Mouse (Mus musculus): ENCODE results near the gene Magt1. TPM values are rescaled to one million over a fixed set of nuclear protein-coding genes. Genes with fewer than 3 reads are reported as not detected.
"Not testable (repeated sequence)": the region's sequence is repeated elsewhere in the genome, so short reads cannot be mapped to it uniquely, and the experiment has no call there.

Magt1 gene
- total and polyA plus RNA-seq, 3 experiments = 48.5 to 78.4 (median 55.1) TPM

DNA sequence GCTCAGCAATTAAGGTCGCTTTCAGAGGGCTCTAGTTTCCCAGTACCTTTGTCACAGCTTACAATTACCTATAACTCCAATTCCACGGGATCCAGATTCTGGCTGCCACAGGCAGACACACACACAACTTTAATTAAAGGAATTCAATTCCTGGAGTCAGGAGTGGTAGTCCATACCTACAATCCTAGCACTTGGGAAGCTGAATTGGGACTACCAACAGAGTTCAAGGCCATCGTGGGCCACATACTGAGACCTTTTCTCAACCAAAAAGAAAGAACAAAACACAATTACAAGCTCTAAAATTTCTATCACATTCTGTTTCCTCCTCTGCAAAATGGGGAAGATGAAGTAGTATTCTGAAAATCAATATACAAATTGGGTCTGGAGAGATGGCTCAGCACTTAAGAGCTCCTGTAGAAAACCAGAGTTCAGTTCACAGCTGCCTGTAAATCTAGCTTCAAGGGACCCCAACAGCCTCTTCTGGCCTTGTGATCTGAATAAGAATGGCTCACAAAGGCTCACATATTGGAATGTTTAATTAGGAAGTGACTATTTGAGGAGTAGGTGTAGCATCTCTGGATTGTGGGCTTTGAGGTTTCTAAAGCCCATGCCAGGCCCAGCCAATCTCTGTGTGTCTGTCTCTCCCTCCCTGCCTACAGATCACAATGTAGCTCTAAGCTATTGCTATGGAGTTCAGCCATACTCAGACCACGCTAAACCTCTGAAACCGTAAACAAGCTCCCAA, 87.2 kb downstream of the Magt1 start:
- dilution Hi-C loops (cut with MboI; ENCODE audit: extremely low pct_ligation_motif_present, extremely low pct_unique_long_range_greater_than_20kb, low sequenced_read_pairs) (no loop called here), in situ Hi-C loops (cut with MboI; ENCODE audit: low pct_ligation_motif_present, low pct_unique_long_range_greater_than_20kb, low sequenced_read_pairs) (loop anchor here (10.0 kb wide), 1 partner anchor 90 kb away; the partner anchor contains the start of genes Cox7b and Magt1)
- H3K27ac ChIP-seq (ENCODE audit: insufficient read depth, low read depth) = no peak overlapping the region
- no peak overlapping the region for H3K4me2 ChIP-seq (ENCODE audit: insufficient read depth, low read depth, poor library complexity, severe bottlenecking)
- no peak for DNase-seq (ENCODE audit: extremely low read depth)
- TF ChIP-seq CHD1 (IDR thresholded peaks at IDR 0.05; ENCODE audit: low read depth, low read length) (no peak), USF1 (IDR thresholded peaks at IDR 0.05; ENCODE audit: low read depth, low read length) (no peak), USF2 (conservative IDR thresholded peaks at IDR 0.05; ENCODE audit: low read depth, low read length) (no peak), JUND (conservative IDR thresholded peaks at IDR 0.05; ENCODE audit: low read depth, low read length) (no peak), KAT2A (IDR thresholded peaks at IDR 0.05; ENCODE audit: insufficient replicate concordance, low read length) (no peak), CHD2 (IDR thresholded peaks at IDR 0.05; ENCODE audit: low read length) (no peak), MEF2A (IDR thresholded peaks at IDR 0.05; ENCODE audit: borderline replicate concordance, low read depth, low read length) (no peak), SMC3 (IDR thresholded peaks at IDR 0.05; ENCODE audit: low read depth, low read length) (no peak), POLR2A (IDR thresholded peaks at IDR 0.05; ENCODE audit: low read depth, low read length) (no peak), MAFK (IDR thresholded peaks at IDR 0.05; ENCODE audit: insufficient replicate concordance, low read length) (no peak)
- peaks cover 78% of the 10 kb centered on the region for H3K79me2 ChIP-seq (replicated peaks; ENCODE audit: control insufficient read depth, extremely low read depth, insufficient read depth, poor library complexity, severe bottlenecking)
- H3K9ac ChIP-seq (ENCODE audit: insufficient read depth, low read depth) = no peak overlapping the region
- H3K4me3 ChIP-seq (replicated peaks in 1 of 3; ENCODE audit: low read depth in 2 of 3, low read length in 2 of 3, poor library complexity in 1 of 3) = no peak overlapping the region
- peaks cover 0 to 8% of the 10 kb centered on the region in 2 experiments; a peak in 1 of 4 replicates for H3K4me1 ChIP-seq (ENCODE audit: control insufficient read depth in 1 of 2, insufficient read depth in 2 of 2)
- H3K9me3 ChIP-seq (replicated peaks; ENCODE audit: low read length) = no peaks in the 10 kb centered on the region
- no peaks in the 10 kb centered on the region for H3K27me3 ChIP-seq (replicated peaks)
- peaks cover 0 to 14% of the 10 kb centered on the region in 2 experiments for H3K36me3 ChIP-seq (replicated peaks in 1 of 2; ENCODE audit: control insufficient read depth in 1 of 2, insufficient read depth in 1 of 2, low read length in 1 of 2)

DNA sequence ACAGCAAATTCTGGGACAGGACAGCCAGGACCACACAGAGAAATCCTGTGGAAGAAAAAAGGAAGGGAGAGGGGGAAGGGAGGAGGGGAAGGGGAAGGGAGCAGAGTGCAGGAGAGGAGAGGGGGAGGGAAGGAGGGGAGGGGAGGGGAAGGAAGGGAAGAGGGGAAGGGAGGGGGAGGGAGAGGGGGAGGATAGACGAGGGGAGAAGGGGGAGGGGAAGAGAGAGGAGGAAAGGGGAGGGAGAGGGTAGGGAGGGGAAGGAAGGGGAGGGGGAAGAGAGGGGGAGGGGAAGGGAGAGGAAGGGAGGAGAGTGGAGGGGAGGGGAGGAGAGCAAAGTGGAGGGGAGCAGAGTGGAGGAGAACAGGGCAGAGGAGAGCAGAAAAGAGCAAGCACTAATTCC, 87.8 kb downstream of the Magt1 start:
- in situ Hi-C loops (cut with MboI; ENCODE audit: low pct_ligation_motif_present, low pct_unique_long_range_greater_than_20kb, low sequenced_read_pairs) = loop anchor here (10.0 kb wide), 1 partner anchor 91 kb away; the partner anchor contains the start of genes Cox7b and Magt1
- no peak overlapping the region for H3K4me3 ChIP-seq (replicated peaks in 1 of 3; ENCODE audit: low read depth in 2 of 3, low read length in 2 of 3, poor library complexity in 1 of 3)
- H3K4me1 ChIP-seq (ENCODE audit: control insufficient read depth in 1 of 2, insufficient read depth in 2 of 2) = peaks cover 0 to 8% of the 10 kb centered on the region in 2 experiments; a peak in 1 of 4 replicates
- DNase-seq (ENCODE audit: extremely low read depth) = no peak
- no peak overlapping the region for H3K4me2 ChIP-seq (ENCODE audit: insufficient read depth, low read depth, poor library complexity, severe bottlenecking)
- H3K36me3 ChIP-seq (replicated peaks in 1 of 2; ENCODE audit: control insufficient read depth in 1 of 2, insufficient read depth in 1 of 2, low read length in 1 of 2) = peaks cover 0 to 19% of the 10 kb centered on the region in 2 experiments
- H3K27me3 ChIP-seq (replicated peaks) = no peaks in the 10 kb centered on the region
- H3K27ac ChIP-seq (ENCODE audit: insufficient read depth, low read depth) = no peak overlapping the region
- H3K9me3 ChIP-seq (replicated peaks; ENCODE audit: low read length) = no peaks in the 10 kb centered on the region
- dilution Hi-C loops (cut with MboI; ENCODE audit: extremely low pct_ligation_motif_present, extremely low pct_unique_long_range_greater_than_20kb, low sequenced_read_pairs) = no loop called here
- H3K9ac ChIP-seq (ENCODE audit: insufficient read depth, low read depth) = no peak overlapping the region
- H3K79me2 ChIP-seq (replicated peaks; ENCODE audit: control insufficient read depth, extremely low read depth, insufficient read depth, poor library complexity, severe bottlenecking) = peaks cover 84% of the 10 kb centered on the region
- TF ChIP-seq CTCF (conservative IDR thresholded peaks at IDR 0.05 in 1 of 2, IDR thresholded peaks at IDR 0.05 in 1 of 2; ENCODE audit: low read depth in 2 of 2, low read length in 2 of 2) (no peak), ETS1 (conservative IDR thresholded peaks at IDR 0.05; ENCODE audit: low read depth, low read length) (no peak), BHLHE40 (IDR thresholded peaks at IDR 0.05; ENCODE audit: low read depth, low read length) (no peak), USF2 (conservative IDR thresholded peaks at IDR 0.05; ENCODE audit: low read depth, low read length) (no peak), ZKSCAN1 (IDR thresholded peaks at IDR 0.05; ENCODE audit: borderline replicate concordance, low read depth, low read length) (no peak), POLR2AphosphoS2 (IDR thresholded peaks at IDR 0.05; ENCODE audit: low read depth, low read length) (no peak), SIN3A (IDR thresholded peaks at IDR 0.05; ENCODE audit: low read length) (no peak), GABPA (IDR thresholded peaks at IDR 0.05; ENCODE audit: insufficient replicate concordance, low read depth, low read length) (no peak), TCF12 (IDR thresholded peaks at IDR 0.05; ENCODE audit: low read depth, low read length) (no peak), ELF1 (IDR thresholded peaks at IDR 0.05; ENCODE audit: low read depth, low read length) (no peak), USF1 (IDR thresholded peaks at IDR 0.05; ENCODE audit: low read depth, low read length) (no peak), E2F4 (IDR thresholded peaks at IDR 0.05; ENCODE audit: insufficient replicate concordance, low read depth, low read length) (no peak), MEF2A (IDR thresholded peaks at IDR 0.05; ENCODE audit: borderline replicate concordance, low read depth, low read length) (no peak), CHD2 (IDR thresholded peaks at IDR 0.05; ENCODE audit: low read length) (no peak), MXI1 (IDR thresholded peaks at IDR 0.05; ENCODE audit: low read depth, low read length) (no peak), SMC3 (IDR thresholded peaks at IDR 0.05; ENCODE audit: low read depth, low read length) (no peak), ZMIZ1 (IDR thresholded peaks at IDR 0.05; ENCODE audit: low read depth, low read length) (no peak), IRF4 (IDR thresholded peaks at IDR 0.05; ENCODE audit: low read depth, low read length) (no peak), EP300 (IDR thresholded peaks at IDR 0.05; ENCODE audit: low read length) (no peak)

DNA sequence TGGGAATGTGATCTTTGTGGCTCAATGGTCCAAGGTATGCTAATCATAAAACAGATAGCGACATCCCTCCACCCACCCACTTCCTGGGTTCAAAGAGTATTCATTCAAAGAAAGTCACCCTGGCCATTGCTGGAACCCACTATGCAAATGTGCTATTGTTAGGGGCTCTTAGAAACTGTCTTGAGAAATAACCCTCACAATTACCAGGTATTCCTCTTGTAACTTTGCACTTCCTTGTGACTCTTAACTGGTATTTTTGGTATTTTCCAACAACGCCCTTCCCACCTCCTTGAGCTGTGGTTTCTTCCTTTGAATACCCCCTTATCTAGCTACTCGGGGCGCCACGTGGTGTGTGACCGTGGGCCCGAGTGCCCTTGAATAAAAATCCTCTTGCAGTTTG, 88.7 kb downstream of the Magt1 start:
- H3K9ac ChIP-seq (ENCODE audit: insufficient read depth, low read depth); H3K4me3 ChIP-seq (replicated peaks in 1 of 3; ENCODE audit: low read depth in 2 of 3, low read length in 2 of 3, poor library complexity in 1 of 3); dilution Hi-C loops (cut with MboI; ENCODE audit: extremely low pct_ligation_motif_present, extremely low pct_unique_long_range_greater_than_20kb, low sequenced_read_pairs); H3K4me1 ChIP-seq (ENCODE audit: control insufficient read depth in 1 of 2, insufficient read depth in 2 of 2); H3K4me2 ChIP-seq (ENCODE audit: insufficient read depth, low read depth, poor library complexity, severe bottlenecking); H3K9me3 ChIP-seq (replicated peaks; ENCODE audit: low read length); H3K27ac ChIP-seq (ENCODE audit: insufficient read depth, low read depth); H3K27me3 ChIP-seq (replicated peaks); DNase-seq (ENCODE audit: extremely low read depth): not testable (repeated sequence)
- H3K79me2 ChIP-seq (replicated peaks; ENCODE audit: control insufficient read depth, extremely low read depth, insufficient read depth, poor library complexity, severe bottlenecking) = peaks cover 89% of the 10 kb centered on the region
- in situ Hi-C loops (cut with MboI; ENCODE audit: low pct_ligation_motif_present, low pct_unique_long_range_greater_than_20kb, low sequenced_read_pairs) = loop anchor here (10.0 kb wide), 1 partner anchor 92 kb away; the partner anchor contains the start of genes Cox7b and Magt1
- H3K36me3 ChIP-seq (replicated peaks in 1 of 2; ENCODE audit: control insufficient read depth in 1 of 2, insufficient read depth in 1 of 2, low read length in 1 of 2) = peaks cover 0 to 19% of the 10 kb centered on the region in 2 experiments
